Mouse (Mus musculus) embryonic fibroblast, embryonic 13.5 days (primary cell): ENCODE measurements around the gene Atp6v0d1.

Experiments
- CTCF ChIP-seq: IDR thresholded peaks from 2 replicates; pipeline ENCODE4 v1.5.1; 2011; ENCODE audit warnings: mild to moderate bottlenecking, control low read depth, low read length, moderate library complexity, borderline replicate concordance; ENCODE audit not compliant: insufficient read depth
- POLR2A ChIP-seq: IDR thresholded peaks from 2 replicates; pipeline ENCODE4 v1.6.1; 2011; ENCODE audit warnings: low read depth, mild to moderate bottlenecking, control low read depth, low read length, moderate library complexity

DNA sequence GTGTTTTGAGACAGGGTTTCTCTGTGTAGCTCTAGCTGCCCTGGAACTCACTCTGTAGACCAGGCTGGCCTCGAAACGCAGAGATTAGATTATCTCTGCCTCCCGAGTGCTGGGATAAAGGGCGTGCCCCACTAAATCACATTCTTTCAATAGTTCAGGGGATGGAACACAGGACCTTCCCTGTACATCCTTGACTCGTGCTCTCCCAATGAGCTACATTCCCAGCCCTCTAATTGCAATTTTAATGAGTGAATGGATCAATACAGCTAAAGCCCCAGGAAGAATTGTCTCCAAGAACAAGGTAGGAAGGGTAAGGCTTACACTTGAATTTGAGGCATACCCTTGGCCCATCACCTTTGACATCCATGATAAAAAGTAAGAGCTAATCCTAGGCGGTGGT lies 32.9 kb upstream of the Atp6v0d1 start:
- TF ChIP-seq POLR2A (no peak), CTCF (no peak)
